Mouse (Mus musculus): Measurements from ENCODE around the gene Art3.

The Art3 gene

GRCm38 (mm10) chr5:92381550-92382348, 50.1 kb downstream of the Art3 start:
- DNase-seq (ENCODE audit: low spot score), result peak; percentile 74

- no peak for DNase-seq (ENCODE audit: low spot score)
These were observed 50.7 kb downstream of the Art3 start for GRCm38 (mm10) chr5:92382349-92382679.

DNA sequence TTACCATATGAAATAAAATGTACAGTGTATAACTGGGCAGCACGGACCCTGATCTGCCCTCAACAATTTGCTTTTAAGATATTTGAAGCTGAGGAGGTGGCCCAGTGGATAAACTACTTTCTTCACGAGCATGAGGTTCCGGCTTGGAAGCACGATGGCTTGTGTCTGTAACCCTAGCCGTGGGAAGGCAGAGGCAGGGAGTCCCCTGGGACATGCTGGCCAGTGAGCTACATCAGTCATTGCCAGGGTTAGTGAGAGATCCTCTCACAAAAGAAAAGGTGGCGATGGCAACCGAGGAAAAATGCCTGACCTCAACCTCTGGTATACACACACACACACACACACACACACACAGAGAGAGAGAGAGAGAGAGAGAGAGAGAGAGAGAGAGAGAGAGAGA, 52.1 kb downstream of the Art3 start:
- no peak for DNase-seq (ENCODE audit: low spot score)

GRCm38 (mm10) chr5:92384855-92385254, 53.2 kb downstream of the Art3 start:
- no peak for DNase-seq (ENCODE audit: low spot score)

DNA sequence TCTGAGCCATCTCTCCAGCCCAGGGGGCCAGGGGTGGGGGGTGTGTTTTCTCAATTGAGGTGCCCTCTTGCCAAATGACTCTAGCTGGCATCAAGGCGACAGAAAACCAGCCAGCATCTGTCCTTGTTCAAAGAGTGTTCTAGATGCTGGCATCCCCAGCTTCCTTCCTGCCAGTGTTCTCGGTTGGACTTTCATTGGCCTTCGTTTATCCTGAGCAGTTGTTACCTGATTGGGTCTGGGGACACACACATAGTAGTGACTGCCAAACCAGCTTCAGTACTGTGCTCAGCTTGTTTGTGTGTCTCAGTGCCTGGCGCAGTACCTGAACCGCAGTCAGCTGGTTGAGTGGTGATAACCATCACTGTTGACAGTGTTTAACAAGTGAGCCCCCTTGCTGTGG, 54.5 kb downstream of the Art3 start:
- DNase-seq (ENCODE audit: low spot score), result no peak

DNA sequence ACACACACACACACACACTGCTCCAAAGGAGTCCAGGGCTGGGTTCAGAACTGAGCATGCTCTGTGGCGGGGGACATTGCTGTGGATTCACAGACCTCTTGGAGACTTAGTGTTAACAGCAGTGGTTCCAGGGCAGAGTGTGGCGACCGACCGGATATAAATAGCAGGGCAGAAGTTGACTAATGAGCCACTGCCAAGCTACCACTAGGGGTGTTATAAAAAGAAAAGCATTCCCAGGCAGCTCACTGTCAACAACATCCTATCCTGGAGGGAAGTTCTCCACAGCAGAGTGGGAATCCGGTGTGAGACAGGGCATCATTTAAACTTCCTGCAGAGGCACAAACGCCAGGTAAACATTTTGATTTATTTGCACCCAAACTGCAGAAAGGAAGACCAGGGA, 55.0 kb downstream of the Art3 start:
- no peak for DNase-seq (ENCODE audit: low spot score)

DNA sequence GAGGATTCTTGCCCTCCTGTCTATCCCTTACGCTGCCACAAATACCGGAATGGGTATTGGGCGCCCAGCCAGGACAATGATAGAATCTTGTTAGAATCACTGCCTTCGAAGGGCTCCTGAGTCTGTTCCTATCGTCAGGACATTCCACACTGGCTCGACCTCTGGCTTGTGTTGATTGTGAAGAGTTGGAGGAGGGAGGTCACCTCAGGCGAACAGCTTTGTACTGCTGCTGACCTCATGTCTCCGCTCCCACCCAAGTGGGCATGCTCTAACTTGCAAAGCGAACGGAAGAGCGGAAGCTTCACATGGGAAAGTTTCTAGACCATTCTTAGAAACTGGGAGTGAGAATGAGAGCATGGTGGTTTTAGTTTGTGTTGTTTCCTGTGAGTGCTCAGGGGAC, 55.8 kb downstream of the Art3 start:
- no peak for DNase-seq (ENCODE audit: low spot score)

- DNase-seq (ENCODE audit: low spot score), result no peak
These were observed 58.4 kb downstream of the Art3 start for GRCm38 (mm10) chr5:92389977-92390376.

GRCm38 (mm10) chr5:92390615-92391014, 59.0 kb downstream of the Art3 start:
- no peak for DNase-seq (ENCODE audit: low spot score)

DNA sequence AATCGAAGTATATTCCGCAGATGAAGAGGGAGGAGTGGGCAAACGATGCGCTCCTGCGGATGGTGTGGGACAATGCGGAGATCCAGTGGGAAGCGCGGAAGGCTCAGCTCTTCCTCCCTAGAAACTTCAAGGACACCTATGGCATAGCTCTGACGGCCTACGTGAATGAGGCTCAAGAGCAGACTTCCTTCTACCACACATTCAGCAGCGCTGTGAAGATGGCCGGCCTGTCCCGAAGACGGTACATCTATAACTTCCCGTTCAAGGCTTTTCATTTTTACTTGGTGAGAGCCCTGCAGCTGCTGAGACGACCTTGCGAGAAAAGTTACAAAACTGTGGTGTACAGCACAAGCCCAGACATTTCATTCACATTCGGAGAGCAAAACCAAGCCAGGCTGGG, 60.9 kb downstream of the Art3 start:
- no peak for DNase-seq (ENCODE audit: low spot score)

DNA sequence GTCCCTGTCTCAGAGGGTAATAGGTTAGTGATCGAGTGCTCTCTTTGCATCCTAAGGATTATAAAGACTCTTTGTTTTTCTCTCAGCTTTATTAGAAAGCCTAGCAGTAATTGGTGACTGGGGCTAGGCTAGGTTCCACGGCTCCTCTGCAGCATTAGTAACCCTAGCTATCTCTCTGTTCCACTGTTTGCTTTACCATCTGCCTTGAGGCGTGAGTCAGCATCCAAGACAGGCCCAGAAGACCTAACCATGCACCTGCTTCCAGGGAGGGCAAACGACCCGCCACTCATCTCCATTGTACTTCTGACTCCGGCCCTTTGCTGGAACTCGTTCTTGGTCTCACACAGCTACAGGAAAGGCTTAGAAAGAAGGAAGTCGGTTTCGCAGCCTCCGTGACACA, 62.2 kb downstream of the Art3 start:
- DNase-seq (ENCODE audit: low spot score), result no peak

DNA sequence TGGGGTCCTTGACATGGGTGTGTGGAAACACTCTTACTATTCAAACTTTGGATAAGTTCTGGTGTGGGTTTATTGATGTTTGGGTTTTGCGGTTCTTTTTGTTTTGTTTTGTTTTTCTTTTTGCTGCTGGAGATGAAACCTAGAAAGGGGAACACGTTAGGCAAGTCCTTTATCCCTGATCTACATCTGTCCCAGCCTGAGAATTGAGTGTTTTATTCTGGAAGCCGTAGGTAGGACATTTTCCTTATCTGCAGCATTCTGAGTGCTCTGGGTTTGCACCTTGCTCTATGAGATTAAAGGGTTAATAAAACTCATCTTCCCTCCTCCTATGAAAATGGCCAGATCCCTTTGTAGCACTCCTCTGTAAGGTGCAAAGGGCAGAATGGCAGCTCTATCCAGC, 64.1 kb downstream of the Art3 start:
- no peak for DNase-seq (ENCODE audit: low spot score)

DNA sequence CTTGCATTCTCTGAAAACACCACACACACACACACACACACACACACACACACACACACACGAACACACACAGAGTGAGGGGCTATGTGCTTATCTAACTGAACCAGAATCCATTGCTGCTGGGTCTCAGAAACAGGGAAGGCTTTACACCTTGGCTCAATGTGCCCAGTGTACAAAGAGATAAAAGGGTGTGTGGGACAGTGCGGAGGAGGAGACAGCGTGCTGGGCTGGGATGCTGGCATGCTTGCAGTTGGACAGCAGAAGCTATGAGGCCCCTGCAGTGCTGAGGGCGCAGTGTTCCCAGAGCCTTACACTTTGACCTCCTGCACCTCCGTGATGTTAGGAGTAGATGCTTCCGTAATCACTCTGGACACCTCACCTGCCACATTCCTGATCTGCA, 64.8 kb downstream of the Art3 start:
- no peak for DNase-seq (ENCODE audit: low spot score)

GRCm38 (mm10) chr5:92398153-92398552, 66.5 kb downstream of the Art3 start:
- DNase-seq (ENCODE audit: low spot score), result peak; percentile 77

DNA sequence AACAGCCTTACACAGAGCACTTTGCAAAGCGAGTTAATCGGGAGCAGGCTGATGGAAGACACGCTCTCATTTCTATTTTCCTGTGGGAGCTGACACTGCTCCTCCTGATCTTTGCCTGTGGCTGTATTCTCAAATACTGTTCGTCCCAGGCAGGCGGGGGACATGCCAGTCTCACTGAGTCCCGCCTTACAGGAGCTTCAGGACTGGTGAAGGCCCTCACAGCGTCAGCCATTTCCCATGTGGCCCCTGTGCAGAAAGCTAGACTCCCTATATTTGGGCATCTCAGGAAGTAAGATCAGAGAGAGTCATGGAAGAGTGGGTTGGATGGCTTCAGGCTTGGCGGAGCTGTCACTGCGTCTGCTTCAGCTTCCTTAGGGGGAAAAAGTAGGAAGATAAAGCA, 71.2 kb downstream of the Art3 start:
- DNase-seq (ENCODE audit: low spot score), result no peak

GRCm38 (mm10) chr5:92403562-92404399, 72.2 kb downstream of the Art3 start:
- no peak for DNase-seq (ENCODE audit: low spot score)

DNA sequence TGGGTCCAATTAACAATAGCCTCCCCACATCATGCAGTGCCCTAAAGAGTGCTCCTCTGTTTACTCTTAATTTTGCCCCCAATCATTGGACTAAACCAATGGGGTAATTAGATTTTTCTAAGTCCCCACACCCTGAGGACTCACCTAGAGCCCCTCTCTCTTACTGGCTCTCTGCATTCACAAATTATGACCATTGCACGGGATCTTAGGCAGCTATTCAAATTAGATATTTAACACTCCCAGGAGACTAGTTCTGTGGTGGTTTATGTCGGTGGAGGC, 72.7 kb downstream of the Art3 start:
- no peak for DNase-seq (ENCODE audit: low spot score)

DNA sequence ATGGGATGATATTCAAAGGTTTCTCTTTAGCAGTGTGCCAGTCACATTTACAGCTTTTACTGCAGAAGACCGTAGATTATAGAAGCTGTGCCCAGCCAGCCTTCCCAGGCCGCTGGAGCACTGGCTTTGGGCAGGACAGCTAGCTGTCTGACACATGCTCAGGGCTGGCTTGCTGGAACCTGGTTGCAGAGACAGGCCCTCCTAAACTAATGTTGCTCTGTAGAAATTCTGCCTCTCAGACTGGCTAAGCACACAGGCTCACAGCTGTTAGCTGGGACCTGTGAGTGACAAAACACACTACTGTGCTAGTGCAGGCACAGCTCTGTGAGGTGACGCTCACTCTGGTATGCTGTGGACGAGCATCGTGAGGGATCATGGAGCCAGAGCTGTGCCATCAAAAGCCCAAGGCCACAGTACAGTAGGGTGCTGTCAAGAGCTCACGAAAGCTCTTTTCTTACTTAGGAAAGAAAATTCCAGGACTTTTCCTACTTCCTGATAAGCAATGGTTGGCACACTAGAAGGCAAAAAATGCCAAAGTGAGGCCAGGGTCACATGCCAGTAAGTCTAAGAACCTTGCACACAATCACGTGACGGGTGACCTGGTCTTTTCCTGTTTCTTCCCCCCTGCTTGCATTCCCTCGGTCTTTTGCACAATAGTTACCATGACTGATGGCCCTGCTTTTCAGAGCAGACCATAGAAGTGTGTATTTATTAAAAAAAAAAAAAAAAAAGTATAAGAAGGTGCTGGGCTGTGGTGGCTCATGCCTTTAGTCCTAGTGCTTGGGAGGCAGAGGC, 77.9 kb downstream of the Art3 start:
- DNase-seq (ENCODE audit: low spot score), result no peak

- no peak for DNase-seq (ENCODE audit: low spot score)
These were observed 78.9 kb downstream of the Art3 start for GRCm38 (mm10) chr5:92410486-92410885.

GRCm38 (mm10) chr5:92411461-92412140, 80.0 kb downstream of the Art3 start:
- DNase-seq (ENCODE audit: low spot score), result no peak

DNA sequence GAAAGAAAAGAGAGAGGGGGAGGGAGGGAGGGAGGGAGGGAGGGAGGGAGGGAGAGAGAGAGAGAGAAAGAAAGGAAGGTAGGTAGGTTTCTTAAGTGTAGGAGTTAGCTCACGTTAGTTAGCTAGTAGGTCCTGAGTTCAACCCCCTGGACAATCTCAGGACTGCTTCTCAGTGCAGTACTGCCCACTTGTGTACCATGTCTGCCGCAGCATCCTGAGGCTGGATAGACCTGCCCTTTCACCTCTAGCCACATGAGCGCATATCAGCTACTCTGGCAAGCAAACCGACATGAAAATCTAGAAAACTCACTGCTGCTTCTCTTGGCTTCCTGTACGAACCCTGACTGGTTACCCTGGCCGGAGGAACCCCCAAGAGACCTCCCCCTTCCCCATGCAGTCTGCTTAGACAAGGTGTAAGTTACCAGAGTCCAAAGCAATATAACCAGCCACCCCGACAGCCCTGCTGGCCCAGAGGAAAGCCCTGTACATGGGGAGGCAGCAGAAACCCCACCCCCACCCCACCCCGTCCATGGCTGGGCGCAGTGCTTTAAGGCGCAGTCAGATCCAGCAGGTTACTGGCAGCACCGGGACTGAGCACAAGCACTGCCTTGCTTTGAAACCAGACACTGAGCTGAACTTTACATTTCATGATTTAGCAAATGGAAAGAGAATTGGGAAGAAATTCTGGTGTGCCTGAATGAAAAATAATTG, 81.8 kb downstream of the Art3 start:
- no peak for DNase-seq (ENCODE audit: low spot score)

- DNase-seq (ENCODE audit: low spot score), result no peak
These were observed 82.4 kb downstream of the Art3 start for GRCm38 (mm10) chr5:92413982-92414375.
